Mouse (Mus musculus): Measurements from ENCODE around the gene Azin2.

DNA sequence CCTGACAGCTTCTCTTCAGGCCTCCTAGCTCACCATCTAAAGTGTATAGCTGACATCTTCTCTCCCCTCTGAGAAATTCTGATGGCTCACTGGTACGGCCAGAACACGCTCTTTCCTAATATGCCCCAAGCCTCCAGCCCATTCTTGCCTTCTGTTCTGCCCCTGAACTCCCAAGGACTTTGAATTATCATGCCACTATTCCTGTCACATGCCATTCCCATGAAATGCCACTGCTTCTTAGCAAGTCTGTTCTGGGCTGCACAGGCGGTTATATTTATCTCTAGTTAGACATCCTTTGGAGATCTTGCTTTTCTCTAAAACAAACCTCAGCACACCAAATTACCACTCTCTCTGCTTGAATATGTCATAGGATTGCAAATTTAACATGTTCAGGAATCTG is 38.6 kb downstream of the Azin2 start:
- TF ChIP-seq POLR2A (IDR thresholded peaks at IDR 0.05; ENCODE audit: low read depth, low read length): no peak
- no peak for TF ChIP-seq UBTF (IDR thresholded peaks at IDR 0.05; ENCODE audit: low read depth, low read length)
- no peak for TF ChIP-seq BHLHE40 (IDR thresholded peaks at IDR 0.05; ENCODE audit: low read depth, low read length)
